ENCODE assay signal across 11 mouse cellular contexts in the genomic region with DNA sequence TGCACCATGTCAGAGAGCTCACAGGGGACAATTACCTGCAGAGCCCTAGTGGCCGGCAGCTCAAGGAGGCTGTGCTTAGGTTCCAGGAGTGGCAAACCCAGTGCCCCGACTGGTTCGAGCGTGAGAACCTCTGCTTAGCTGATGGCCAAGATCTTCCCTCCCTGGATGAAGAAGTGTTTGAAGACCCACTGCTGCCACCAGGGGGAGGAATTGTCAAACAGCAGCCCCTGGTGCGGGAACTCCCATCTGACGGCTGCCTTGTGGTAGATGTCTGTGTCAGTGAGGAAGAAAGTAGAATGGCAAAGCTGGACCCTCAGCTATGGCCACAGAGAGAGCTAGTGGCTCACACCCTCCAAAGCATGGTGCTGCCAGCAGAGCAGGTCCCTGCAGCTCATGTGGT. TPM values are rescaled to one million over a fixed set of nuclear protein-coding genes. Genes with fewer than 3 reads are reported as not detected.
DNase-seq lines count a peak whose midpoint lies in the region; ATAC-seq and TF ChIP-seq lines count a peak whose summit lies in the region.
"Had no signal": no experiment of that assay in that cellular context is flagged by ENCODE, and none has a peak within 500 bp of the region (broad histone marks: within the 10 kb centered on the region; RNA-seq: fewer than 3 reads in every experiment).

No protein-coding gene starts in this region.

- H3K4me1 ChIP-seq in lung, embryonic 14.5 days (ENCODE audit: insufficient read depth), result no peaks in the 10 kb centered on the region
- H3K4me1 ChIP-seq: intestine, embryonic 15.5 days had no signal

- peak; percentile 46 for TF ChIP-seq CTCF in lung, embryonic 14.5 days (IDR thresholded peaks at IDR 0.05; ENCODE audit: low read depth)

- no peaks in the 10 kb centered on the region for H3K9me3 ChIP-seq in lung, embryonic 14.5 days (ENCODE audit: low read depth, low read length)
- H3K9me3 ChIP-seq: intestine, embryonic 15.5 days; limb, embryonic 13.5 days had no signal

- no peak for ATAC-seq in lung, embryonic 14.5 days (ENCODE audit: insufficient read depth)
- ATAC-seq: intestine, embryonic 15.5 days; Patski had no signal

- H3K4me2 ChIP-seq in lung, embryonic 14.5 days, result no peak overlapping the region
- H3K4me2 ChIP-seq: intestine, embryonic 15.5 days; limb, embryonic 13.5 days had no signal

- no peak overlapping the region for H3K4me3 ChIP-seq in lung, embryonic 14.5 days (ENCODE audit: low read depth, low read length)
- H3K4me3 ChIP-seq: intestine, embryonic 15.5 days; limb, embryonic 13.5 days had no signal

- no peaks in the 10 kb centered on the region for H3K36me3 ChIP-seq in lung, embryonic 14.5 days (ENCODE audit: insufficient read depth)
- H3K36me3 ChIP-seq: intestine, embryonic 15.5 days had no signal

- no peaks in the 10 kb centered on the region for H3K27me3 ChIP-seq in lung, embryonic 14.5 days (ENCODE audit: insufficient read depth, low read length)
- H3K27me3 ChIP-seq: intestine, embryonic 15.5 days; limb, embryonic 13.5 days; Patski had no signal

- H3K9ac ChIP-seq in lung, embryonic 14.5 days, result no peak overlapping the region
- H3K9ac ChIP-seq: intestine, embryonic 15.5 days; limb, embryonic 13.5 days had no signal

- WGBS in lung, embryonic 14.5 days, result 86% methylated on average over 6 of the region's 6 CpGs

- no peak overlapping the region for H3K27ac ChIP-seq in lung, embryonic 14.5 days (ENCODE audit: low read depth)
- H3K27ac ChIP-seq: intestine, embryonic 15.5 days; limb, embryonic 13.5 days had no signal

- DNase-seq in heart, adult 18-20 months, result peak; percentile 28 to 44
- DNase-seq in heart, adult 11 months, result no peak
- no peak for DNase-seq in lung, embryonic 14.5 days
- no peak for DNase-seq in lung, postnatal 25 days (ENCODE audit: low spot score)
- peak; percentile 33 for DNase-seq in adipocyte (ENCODE audit: low spot score)
- DNase-seq in thymus, postnatal 0 days (ENCODE audit: low spot score), result peak; percentile 46
- no peak for DNase-seq in gastrocnemius, postnatal 10 days
- DNase-seq in right cerebral cortex, postnatal 25 days, result no peak

RNA-seq across cellular contexts. Expression of gene Tmem121b, which starts 12.1 kb away (rescaled TPM):
- not detected for total RNA-seq in heart, adult 18-20 months (2021)
- polyA plus RNA-seq in lung, embryonic 14.5 days (2014; fragmentation: Nextera tagmentation; extraction: Ambion mirVana), result 0.14 and 0.17 TPM in 2 replicates
- 0.31 and 0.42 TPM in 2 replicates for polyA plus RNA-seq in thymus, postnatal 0 days (2015; fragmentation: Nextera tagmentation; extraction: Ambion mirVana)
- under 1 TPM; 0.16 to 0.20 TPM for total RNA-seq in gastrocnemius, postnatal 10 days (2021)

RNA-seq across cellular contexts. Expression of gene Il17ra, which starts 18.5 kb away (rescaled TPM):
- total RNA-seq in heart, adult 18-20 months (2021), result 1 to 10 TPM; 2.3 to 3.0 TPM
- polyA plus RNA-seq in lung, embryonic 14.5 days (2014; fragmentation: Nextera tagmentation; extraction: Ambion mirVana), result 3.1 and 3.3 TPM in 2 replicates
- polyA plus RNA-seq in thymus, postnatal 0 days (2015; fragmentation: Nextera tagmentation; extraction: Ambion mirVana), result 57.9 and 67.5 TPM in 2 replicates
- total RNA-seq in gastrocnemius, postnatal 10 days (2021), result 1 to 10 TPM; 3.3 to 4.9 TPM

RNA-seq across cellular contexts. Expression of gene Hdhd5, which starts 49.6 kb away (rescaled TPM):
- total RNA-seq in heart, adult 18-20 months (2021), result 10 to 100 TPM; 18.7 to 21.8 TPM
- polyA plus RNA-seq in lung, embryonic 14.5 days (2014; fragmentation: Nextera tagmentation; extraction: Ambion mirVana), result 13.9 and 15.6 TPM in 2 replicates
- 42.6 and 48.3 TPM in 2 replicates for polyA plus RNA-seq in thymus, postnatal 0 days (2015; fragmentation: Nextera tagmentation; extraction: Ambion mirVana)
- total RNA-seq in gastrocnemius, postnatal 10 days (2021), result 10 to 100 TPM; 16.8 to 18.4 TPM

Comparison
In these comparisons a context has a peak if more than half of its experiments do, and no peak if none do; other contexts are left out.
1. DNase-seq: peak in heart, adult 18-20 months (2 of 2), adipocyte (single experiment) and thymus, postnatal 0 days (single experiment); none in heart, adult 11 months (single experiment), lung, embryonic 14.5 days (single experiment), lung, postnatal 25 days (single experiment), gastrocnemius, postnatal 10 days (single experiment) and right cerebral cortex, postnatal 25 days (single experiment).